Comparison of ENCODE assay signal across 9 mouse cellular contexts in the genomic region with DNA sequence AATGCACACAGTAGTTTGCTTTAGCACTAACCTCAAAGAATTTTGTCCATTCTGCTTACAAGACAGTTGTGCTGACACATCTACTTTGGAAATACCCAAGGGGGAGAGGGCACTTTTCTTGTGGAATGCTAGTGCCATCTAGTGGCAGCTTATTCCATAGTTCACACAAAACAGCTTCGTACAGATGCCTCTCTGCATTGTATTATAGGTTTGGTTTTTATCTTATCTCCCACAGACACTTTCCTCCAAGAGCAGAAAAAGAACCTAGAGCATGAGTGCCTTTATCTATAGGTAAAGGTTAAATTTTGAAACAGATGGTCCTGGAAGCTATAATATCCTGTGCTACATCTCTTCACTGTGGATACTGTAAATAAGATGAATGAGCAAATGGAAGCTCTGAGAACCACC. TPM values are rescaled to one million over a fixed set of nuclear protein-coding genes. Genes with fewer than 3 reads are reported as not detected.
DNase-seq lines count a peak whose midpoint lies in the region; ATAC-seq lines count a peak whose summit lies in the region.
"Had no signal": no experiment of that assay in that cellular context is flagged by ENCODE, and none has a peak within 500 bp of the region (broad histone marks: within the 10 kb centered on the region; RNA-seq: fewer than 3 reads in every experiment).

No protein-coding gene starts in this region.

- no peak overlapping the region for H3K4me3 ChIP-seq in kidney, embryonic 15.5 days (replicated peaks)
- H3K4me3 ChIP-seq: limb, embryonic 15.5 days had no signal

- H3K36me3 ChIP-seq in kidney, embryonic 15.5 days, result peaks cover 86% of the 10 kb centered on the region

- peak; percentile 32 for DNase-seq in kidney, adult 11 months
- peak; percentile 45 for DNase-seq in adrenal gland, postnatal 25 days
- DNase-seq in heart, postnatal 36 days, result peak; percentile 69 to 77
- DNase-seq in layer of hippocampus, postnatal 14 days (ENCODE audit: low spot score in 2 of 2), result peak; percentile 65 to 88
- DNase-seq in lung, postnatal 25 days (ENCODE audit: low spot score), result peak; percentile 71
- peak; percentile 61 for DNase-seq in skeletal muscle tissue, adult 2 months (ENCODE audit: low read depth, low spot score)

- no peaks in the 10 kb centered on the region for H3K4me1 ChIP-seq in kidney, embryonic 15.5 days
- H3K4me1 ChIP-seq: limb, embryonic 15.5 days had no signal

- H3K9ac ChIP-seq in kidney, embryonic 15.5 days, result no peak overlapping the region
- H3K9ac ChIP-seq: limb, embryonic 15.5 days had no signal

- no peak overlapping the region for H3K27ac ChIP-seq in kidney, embryonic 15.5 days
- H3K27ac ChIP-seq: limb, embryonic 15.5 days had no signal

- WGBS in kidney, embryonic 15.5 days, result 19% methylated on average over 1 of the region's 1 CpGs

- no peak overlapping the region for H3K4me2 ChIP-seq in kidney, embryonic 15.5 days
- H3K4me2 ChIP-seq: limb, embryonic 15.5 days had no signal

- intact Hi-C loops in heart, postnatal 36 days (cut with DNase I), result loop anchor here (1.0 to 5.0 kb wide), 4 partner anchors 24 to 299 kb away; no protein-coding TSS in a partner anchor

- ATAC-seq in kidney, embryonic 15.5 days (replicated peaks; ENCODE audit: low FRiP score), result no peak
- ATAC-seq in erythroblast, adult 5-6 weeks (replicated peaks; ENCODE audit: low FRiP score, poor library complexity, severe bottlenecking), result peak; percentile 88

- no peaks in the 10 kb centered on the region for H3K9me3 ChIP-seq in kidney, embryonic 15.5 days (replicated peaks)
- H3K9me3 ChIP-seq: limb, embryonic 15.5 days had no signal

- H3K27me3 ChIP-seq in kidney, embryonic 15.5 days, result no peaks in the 10 kb centered on the region
- H3K27me3 ChIP-seq: limb, embryonic 15.5 days had no signal

RNA-seq across cellular contexts. Expression of gene Rnf216, which starts 46.2 kb away (rescaled TPM):
- 44.5 and 46.9 TPM in 2 replicates for polyA plus RNA-seq in kidney, embryonic 15.5 days (2015; fragmentation: Nextera tagmentation; extraction: Ambion mirVana)
- 58.8 and 65.2 TPM in 2 replicates for total RNA-seq in adrenal gland, postnatal 25 days (2021)
- total RNA-seq in erythroblast, adult 5-6 weeks (2015; ENCODE audit: low replicate concordance), result 10.4 and 19.9 TPM in 2 replicates
- 31.5 and 53.4 TPM in 2 replicates for total RNA-seq in erythroblast, adult 5-6 weeks (2017; ENCODE audit: low replicate concordance)
- 10 to 100 TPM; 27.1 to 28.0 TPM for total RNA-seq in heart, postnatal 36 days (2021)
- 10 to 100 TPM; 46.4 to 47.4 TPM for total RNA-seq in layer of hippocampus, postnatal 14 days (2021)
